Mouse (Mus musculus) MEL (cell line): ENCODE results near the gene Psors1c2. TPM values are rescaled to one million over a fixed set of nuclear protein-coding genes. Genes with fewer than 3 reads are reported as not detected.

Source experiments
- DNase-seq: peaks from one replicate; pipeline ENCODE4 v3.0.0; 2011; ENCODE audit warnings: low read depth, low spot score
- H3K27ac ChIP-seq: 2 replicates; pipeline ENCODE4 v1.5.1; 2012; ENCODE audit warnings: low read depth, mild to moderate bottlenecking, control low read depth, low read length, moderate library complexity; ENCODE audit not compliant: control insufficient read depth
- H3K27me3 ChIP-seq, 2 experiments: fragments of 150-350 bp in 1 of 2; sonication (generic) in 1 of 2; 2 replicates each; pipeline ENCODE4 v1.6.1; 2012; ENCODE audit warnings: low read length in 2 of 2, mild to moderate bottlenecking in 2 of 2, improper control_type of control experiment in 1 of 2, moderate library complexity in 1 of 2; ENCODE audit not compliant: insufficient read depth in 2 of 2, control insufficient read depth in 1 of 2
- H3K36me3 ChIP-seq, 2 experiments: 2 replicates each; pipeline ENCODE4 v1.6.1; 2012 to 2014; ENCODE audit warnings: low read length in 2 of 2, improper control_type of control experiment in 1 of 2, inconsistent platforms in 1 of 2, mild to moderate bottlenecking in 1 of 2; ENCODE audit not compliant: insufficient read depth in 2 of 2, control insufficient read depth in 1 of 2
- H3K4me1 ChIP-seq, 2 experiments: fragments of 150-350 bp in 1 of 2; sonication (generic) in 1 of 2; 2 replicates each; pipeline ENCODE4 v1.6.1; 2012; ENCODE audit warnings: low read length in 2 of 2, improper control_type of control experiment in 1 of 2, mild to moderate bottlenecking in 1 of 2; ENCODE audit not compliant: insufficient read depth in 2 of 2, control insufficient read depth in 1 of 2
- H3K4me3 ChIP-seq, 2 experiments: fragments of 150-350 bp in 1 of 2; sonication (generic) in 1 of 2; 2 replicates each; pipeline ENCODE4 v1.5.1; 2012; ENCODE audit warnings: low read depth in 2 of 2, low read length in 2 of 2, mild to moderate bottlenecking in 2 of 2, moderate library complexity in 2 of 2, control low read depth in 1 of 2, improper control_type of control experiment in 1 of 2; ENCODE audit not compliant: control insufficient read depth in 1 of 2, insufficient read depth in 1 of 2
- H3K79me2 ChIP-seq: 2 replicates; pipeline ENCODE4 v1.6.1; 2012; ENCODE audit warnings: mild to moderate bottlenecking, low read length, moderate library complexity; ENCODE audit not compliant: control insufficient read depth, poor library complexity, insufficient read depth
- H3K9ac ChIP-seq: 2 replicates; pipeline ENCODE4 v1.6.1; 2012; ENCODE audit warnings: low read depth, mild to moderate bottlenecking, control low read depth, low read length, moderate library complexity; ENCODE audit not compliant: control insufficient read depth, poor library complexity, severe bottlenecking
- H3K9me3 ChIP-seq: fragments of 150-350 bp; sonication (generic); replicated peaks from 2 replicates; pipeline ENCODE4 v1.6.1; 2012; ENCODE audit warnings: mild to moderate bottlenecking, low read length, improper control_type of control experiment, moderate library complexity; ENCODE audit not compliant: insufficient read depth
- BHLHE40 ChIP-seq: IDR thresholded peaks from 2 replicates; pipeline ENCODE4 v1.6.1; 2012; ENCODE audit warnings: low read depth, mild to moderate bottlenecking, inconsistent platforms, low read length, improper control_type of control experiment, borderline replicate concordance
- CHD2 ChIP-seq: IDR thresholded peaks from 2 replicates; pipeline ENCODE4 v1.6.1; 2011; ENCODE audit warnings: low read length, improper control_type of control experiment
- E2F4 ChIP-seq: IDR thresholded peaks from 2 replicates; pipeline ENCODE4 v1.6.1; 2011; ENCODE audit warnings: low read depth, low read length, improper control_type of control experiment, borderline replicate concordance
- ELF1 ChIP-seq: IDR thresholded peaks from 2 replicates; pipeline ENCODE4 v1.6.1; 2014; ENCODE audit warnings: low read depth, mild to moderate bottlenecking, inconsistent platforms, low read length, improper control_type of control experiment, moderate library complexity
- EP300 ChIP-seq, 2 experiments: IDR thresholded peaks; 2 replicates each; pipeline ENCODE4 v1.6.1; 2011; ENCODE audit warnings: improper control_type of control experiment in 2 of 2, low read length in 2 of 2, low read depth in 1 of 2, mild to moderate bottlenecking in 1 of 2
- ETS1 ChIP-seq: IDR thresholded peaks from 2 replicates; pipeline ENCODE4 v1.6.1; 2012; ENCODE audit warnings: low read depth, mild to moderate bottlenecking, inconsistent platforms, low read length, improper control_type of control experiment, moderate library complexity
- GABPA ChIP-seq: IDR thresholded peaks from 2 replicates; pipeline ENCODE4 v1.6.1; 2012; ENCODE audit warnings: low read depth, mild to moderate bottlenecking, inconsistent platforms, low read length, improper control_type of control experiment, moderate library complexity
- HCFC1 ChIP-seq: IDR thresholded peaks from 2 replicates; pipeline ENCODE4 v1.6.1; 2012; ENCODE audit warnings: low read depth, mild to moderate bottlenecking, inconsistent platforms, low read length, improper control_type of control experiment, moderate library complexity
- KAT2A ChIP-seq: conservative IDR thresholded peaks from 2 replicates; pipeline ENCODE4 v1.6.1; 2012; ENCODE audit warnings: low read depth, low read length, improper control_type of control experiment, inconsistent platforms
- MAX ChIP-seq: IDR thresholded peaks from 2 replicates; pipeline ENCODE4 v1.6.1; 2011; ENCODE audit warnings: low read length, improper control_type of control experiment
- MEF2A ChIP-seq: IDR thresholded peaks from 2 replicates; pipeline ENCODE4 v1.6.1; 2014; ENCODE audit warnings: low read depth, mild to moderate bottlenecking, inconsistent platforms, low read length, improper control_type of control experiment; ENCODE audit not compliant: poor library complexity, insufficient replicate concordance, severe bottlenecking; ENCODE audit errors: extremely low read depth
- MXI1 ChIP-seq: IDR thresholded peaks from 2 replicates; pipeline ENCODE4 v1.6.1; 2011; ENCODE audit warnings: mild to moderate bottlenecking, low read depth, low read length, improper control_type of control experiment
- MYB ChIP-seq: IDR thresholded peaks from 2 replicates; pipeline ENCODE4 v1.6.1; 2011; ENCODE audit warnings: mild to moderate bottlenecking, low read depth, low read length, improper control_type of control experiment
- POLR2A ChIP-seq, 2 experiments: IDR thresholded peaks; 2 replicates each; pipeline ENCODE4 v1.6.1; 2011 to 2012; ENCODE audit warnings: low read length in 2 of 2, mild to moderate bottlenecking in 2 of 2, control low read depth in 1 of 2, improper control_type of control experiment in 1 of 2, low read depth in 1 of 2, moderate library complexity in 1 of 2; ENCODE audit not compliant: control insufficient read depth in 1 of 2, insufficient read depth in 1 of 2, poor library complexity in 1 of 2
- POLR2AphosphoS2 ChIP-seq: IDR thresholded peaks from 2 replicates; pipeline ENCODE4 v1.6.1; 2011; ENCODE audit warnings: low read length, improper control_type of control experiment
- POLR2AphosphoS5 ChIP-seq: IDR thresholded peaks from 2 replicates; pipeline ENCODE4 v1.6.1; 2012; ENCODE audit warnings: low read depth, borderline replicate concordance, mild to moderate bottlenecking, inconsistent platforms, low read length, moderate library complexity, mixed read lengths
- RCOR1 ChIP-seq: IDR thresholded peaks from 2 replicates; pipeline ENCODE4 v1.6.1; 2012; ENCODE audit warnings: low read depth, mild to moderate bottlenecking, inconsistent platforms, low read length, improper control_type of control experiment
- TAL1 ChIP-seq: IDR thresholded peaks from 2 replicates; pipeline ENCODE4 v1.6.1; 2012; ENCODE audit warnings: mild to moderate bottlenecking, inconsistent platforms, low read length, moderate library complexity, mixed read lengths
- UBTF ChIP-seq: IDR thresholded peaks from 2 replicates; pipeline ENCODE4 v1.6.1; 2012; ENCODE audit warnings: low read depth, mild to moderate bottlenecking, inconsistent platforms, low read length, improper control_type of control experiment, moderate library complexity, borderline replicate concordance; ENCODE audit not compliant: insufficient read depth
- USF1 ChIP-seq: IDR thresholded peaks from 2 replicates; pipeline ENCODE4 v1.6.1; 2014; ENCODE audit warnings: low read depth, mild to moderate bottlenecking, inconsistent platforms, low read length, improper control_type of control experiment, moderate library complexity
- USF2 ChIP-seq, 2 experiments: IDR thresholded peaks; 2 replicates each; pipeline ENCODE4 v1.6.1; 2011 to 2012; ENCODE audit warnings: improper control_type of control experiment in 2 of 2, low read length in 2 of 2, borderline replicate concordance in 1 of 2, inconsistent platforms in 1 of 2, low read depth in 1 of 2, mild to moderate bottlenecking in 1 of 2; ENCODE audit not compliant: insufficient read depth in 1 of 2
- ZC3H11A ChIP-seq: IDR thresholded peaks from 2 replicates; pipeline ENCODE4 v1.6.1; 2012; ENCODE audit warnings: low read depth, mild to moderate bottlenecking, inconsistent platforms, low read length, improper control_type of control experiment
- ZKSCAN1 ChIP-seq: IDR thresholded peaks from 2 replicates; pipeline ENCODE4 v1.6.1; 2012; ENCODE audit warnings: low read depth, mild to moderate bottlenecking, inconsistent platforms, low read length, improper control_type of control experiment, moderate library complexity
- polyA plus RNA-seq, 2 experiments: library from polyadenylated mRNA; stranded (reverse) in 1 of 2; unstranded in 1 of 2; fragments of >175 nt in 1 of 2; fragments of >200 nt in 1 of 2; gene quantifications; 2 replicates each; pipeline versions ENCODE4 v1.2.1 to v1.2.4; 2012; ENCODE audit warnings: low replicate concordance in 2 of 2, low read depth in 1 of 2; ENCODE audit not compliant: insufficient read length in 2 of 2, insufficient read depth in 1 of 2, missing spikeins in 1 of 2
- total RNA-seq: library from RNA; depleted of rRNA; stranded (reverse); fragments of 300-350 nt; gene quantifications from 2 replicates; pipeline ENCODE4 v1.2.3, GENCODE M21; 2012

The Psors1c2 gene
- total and polyA plus RNA-seq, 3 experiments = 0.27 to 1.3 TPM; not detected in 1

DNA sequence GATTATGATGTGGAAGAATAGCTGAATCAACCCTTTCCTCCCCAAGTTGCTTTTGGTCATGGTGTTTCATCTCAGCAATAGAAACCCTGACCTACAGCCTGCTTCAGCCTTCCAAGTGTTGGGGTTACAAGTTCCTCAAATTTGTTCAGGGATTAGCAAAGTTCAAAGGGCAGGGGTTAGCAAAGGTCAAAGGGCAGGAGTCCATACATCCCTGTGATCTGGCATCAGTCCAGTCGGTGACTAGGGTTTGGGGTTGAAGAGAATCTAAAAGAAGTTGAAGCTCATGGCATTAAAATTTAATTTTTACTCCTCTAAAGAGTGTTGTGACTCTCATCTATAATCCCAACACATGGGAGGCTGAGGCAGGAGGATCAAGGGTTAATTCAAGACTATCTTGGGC lies 5.5 kb downstream of the Psors1c2 start:
- peaks cover 0 to 4% of the 10 kb centered on the region in 2 experiments; a peak in 1 of 4 replicates for H3K36me3 ChIP-seq
- peaks cover 0 to 5% of the 10 kb centered on the region in 2 experiments; a peak in 1 of 4 replicates for H3K27me3 ChIP-seq
- no peak for TF ChIP-seq RCOR1
- no peak for TF ChIP-seq ELF1
- TF ChIP-seq E2F4 = no peak
- no peak for TF ChIP-seq UBTF
- no peak for TF ChIP-seq POLR2A (IDR thresholded peaks at IDR 0.05; ENCODE audit: control insufficient read depth in 1 of 2, insufficient read depth in 1 of 2, low read depth in 1 of 2, low read length in 2 of 2, poor library complexity in 1 of 2)
- no peak for TF ChIP-seq USF1
- TF ChIP-seq ZC3H11A = no peak
- no peak for TF ChIP-seq MXI1
- TF ChIP-seq GABPA = no peak
- TF ChIP-seq POLR2AphosphoS5 = no peak
- TF ChIP-seq MYB = no peak
- no peak for TF ChIP-seq USF2 (IDR thresholded peaks at IDR 0.05; ENCODE audit: borderline replicate concordance in 1 of 2, insufficient read depth in 1 of 2, low read depth in 1 of 2, low read length in 2 of 2)
- no peak for TF ChIP-seq MEF2A
- TF ChIP-seq ETS1 = no peak
- TF ChIP-seq TAL1 = no peak
- TF ChIP-seq EP300 (IDR thresholded peaks at IDR 0.05; ENCODE audit: low read depth in 1 of 2, low read length in 2 of 2) = no peak
- no peak for TF ChIP-seq CHD2
- no peak overlapping the region for H3K4me3 ChIP-seq
- no peak for DNase-seq
- H3K9ac ChIP-seq = no peak overlapping the region
- no peak overlapping the region for H3K27ac ChIP-seq
- H3K4me1 ChIP-seq = peaks cover 0 to 3% of the 10 kb centered on the region in 2 experiments; a peak in 2 of 4 replicates
- no peaks in the 10 kb centered on the region for H3K9me3 ChIP-seq
- H3K79me2 ChIP-seq = no peaks in the 10 kb centered on the region

DNA sequence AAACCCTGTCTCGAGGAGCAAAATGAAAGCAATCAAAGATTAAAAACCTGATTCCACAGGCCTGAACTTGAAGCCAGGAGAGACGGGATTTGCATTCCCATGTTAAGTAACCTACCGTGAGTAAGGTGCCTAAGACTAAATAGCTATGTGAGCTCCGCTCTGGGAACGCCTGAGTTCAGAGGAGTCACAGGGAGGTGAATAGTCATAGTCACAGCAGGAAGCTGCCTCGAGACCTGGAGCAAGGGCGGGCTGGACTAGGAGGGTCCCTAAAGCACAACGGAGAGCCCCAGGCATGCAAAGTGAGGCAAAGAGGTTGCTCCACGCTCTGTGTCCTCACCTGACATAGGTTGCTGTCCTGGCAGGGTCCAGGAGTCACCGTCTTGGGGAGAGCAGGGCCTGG lies 6.5 kb downstream of the Psors1c2 start:
- H3K27ac ChIP-seq = no peak overlapping the region
- peaks cover 0 to 7% of the 10 kb centered on the region in 2 experiments; a peak in 3 of 4 replicates for H3K4me1 ChIP-seq
- H3K79me2 ChIP-seq = no peaks in the 10 kb centered on the region
- no peaks in the 10 kb centered on the region for H3K9me3 ChIP-seq
- H3K36me3 ChIP-seq = peaks cover 0 to 9% of the 10 kb centered on the region in 2 experiments; a peak in 2 of 4 replicates
- H3K4me3 ChIP-seq = no peak overlapping the region
- no peak overlapping the region for H3K9ac ChIP-seq
- H3K27me3 ChIP-seq = peaks cover 0 to 5% of the 10 kb centered on the region in 2 experiments; a peak in 1 of 4 replicates
- TF ChIP-seq EP300 (IDR thresholded peaks at IDR 0.05; ENCODE audit: low read depth in 1 of 2, low read length in 2 of 2) = no peak
- TF ChIP-seq POLR2AphosphoS2 = no peak
- TF ChIP-seq KAT2A = no peak
- no peak for TF ChIP-seq ZKSCAN1
- no peak for TF ChIP-seq MAX
- no peak for TF ChIP-seq HCFC1
- TF ChIP-seq E2F4 = no peak
- no peak for TF ChIP-seq ZC3H11A
- no peak for TF ChIP-seq BHLHE40
- TF ChIP-seq CHD2 = no peak
- no peak for TF ChIP-seq USF2 (IDR thresholded peaks at IDR 0.05; ENCODE audit: borderline replicate concordance in 1 of 2, insufficient read depth in 1 of 2, low read depth in 1 of 2, low read length in 2 of 2)
- no peak for TF ChIP-seq ELF1
- DNase-seq = no peak
